Mouse (Mus musculus) C2C12 (cell line): ENCODE data around the gene Gdpd1. TPM values are rescaled to one million over a fixed set of nuclear protein-coding genes. Genes with fewer than 3 reads are reported as not detected.
A peak's percentile ranks its signal among the peaks of the same experiment; 100 is the strongest.

Experiments
- H3K27me3 ChIP-seq: one replicate; pipeline ENCODE4 v1.6.1; 2011; ENCODE audit not compliant: control insufficient read depth, insufficient read depth, insufficient read length
- H3K36me3 ChIP-seq: one replicate; pipeline ENCODE4 v1.6.1; 2011; ENCODE audit not compliant: control insufficient read depth, insufficient read depth
- H3K4me3 ChIP-seq: one replicate; pipeline ENCODE4 v1.5.1; 2011; ENCODE audit warnings: mild to moderate bottlenecking, control low read depth; ENCODE audit not compliant: poor library complexity, insufficient read depth, severe bottlenecking
- H3K79me2 ChIP-seq: one replicate; pipeline ENCODE4 v1.6.1; 2011; ENCODE audit not compliant: control insufficient read depth, insufficient read depth
- H3K79me3 ChIP-seq: one replicate; pipeline ENCODE4 v1.6.1; 2011; ENCODE audit warnings: low read depth, control low read depth
- H3ac ChIP-seq: one replicate; pipeline ENCODE3; 2011; ENCODE audit warnings: low read depth; ENCODE audit not compliant: control insufficient read depth, insufficient read length
- CEBPB ChIP-seq: IDR thresholded peaks from one replicate; pipeline ENCODE4 v1.6.1; 2011; ENCODE audit warnings: low read depth, mild to moderate bottlenecking, control low read depth, moderate library complexity
- CTCF ChIP-seq: IDR thresholded peaks from one replicate; pipeline ENCODE4 v1.5.1; 2011; ENCODE audit not compliant: control insufficient read depth, insufficient read depth, insufficient read length
- FOSL1 ChIP-seq: IDR thresholded peaks from one replicate; pipeline ENCODE4 v1.8.0; 2011; ENCODE audit warnings: mild to moderate bottlenecking, low read length; ENCODE audit not compliant: poor library complexity, insufficient read depth, severe bottlenecking
- MAX ChIP-seq: IDR thresholded peaks from one replicate; pipeline ENCODE4 v1.6.1; 2011; ENCODE audit warnings: mild to moderate bottlenecking, control low read depth
- MYOD1 ChIP-seq: IDR thresholded peaks from one replicate; pipeline ENCODE4 v1.6.1; 2011; ENCODE audit warnings: low read depth; ENCODE audit not compliant: control insufficient read depth, insufficient read length
- MYOG ChIP-seq: IDR thresholded peaks from one replicate; pipeline ENCODE4 v1.6.1; 2011; ENCODE audit not compliant: control insufficient read depth, insufficient read length; ENCODE audit errors: extremely low read depth
- USF1 ChIP-seq: IDR thresholded peaks from one replicate; pipeline ENCODE4 v1.6.1; 2011; ENCODE audit warnings: low read depth, mild to moderate bottlenecking, control low read depth, moderate library complexity
- microRNA-seq: library from miRNA; unstranded; fragments of <30 nt; microRNA quantifications from one replicate; pipeline ENCODE4, GENCODE M21; 2019; ENCODE audit warnings: borderline microRNAs expressed
- polyA plus RNA-seq: library from polyadenylated mRNA; unstranded; fragments of >200 nt; fragmentation: generic; extraction: Trizol; gene quantifications from one replicate; pipeline ENCODE4 v1.2.1, GENCODE M21; 2012; ENCODE audit warnings: missing spikeins

Gdpd1 gene
- polyA plus RNA-seq, 1 experiment, result 7.7 TPM

- peak overlapping the region; percentile 49 for H3K4me3 ChIP-seq
- TF ChIP-seq MAX (no peak), CTCF (no peak), MYOD1 (no peak), MYOG (no peak), FOSL1 (no peak), CEBPB (no peak), USF1 (no peak)
Measured at GRCm38 (mm10) chr11:86992461-86992988, 81.3 kb downstream of the Gdpd1 start.

DNA sequence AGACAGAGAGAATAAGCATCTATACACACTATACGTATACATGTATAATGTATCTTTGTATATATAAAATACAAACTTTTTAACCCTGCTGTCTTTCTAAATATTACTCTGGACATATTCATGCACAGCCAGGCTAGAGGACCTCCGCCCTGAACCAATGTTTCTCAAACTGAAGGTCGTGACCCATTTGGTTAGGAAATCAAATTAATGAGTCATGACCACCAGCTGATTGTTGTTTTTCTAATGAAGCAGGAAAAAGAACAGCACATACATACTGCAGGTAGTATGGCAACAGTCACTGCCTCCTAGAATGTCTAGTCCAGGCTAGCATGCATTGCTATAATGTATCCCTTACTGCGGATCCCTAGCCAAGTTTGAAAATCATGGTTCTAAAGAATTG is 82.6 kb downstream of the Gdpd1 start:
- Histone ChIP-seq H3K27me3 (no peaks in the 10 kb centered on the region), H3K36me3 (no peaks in the 10 kb centered on the region), H3K79me3 (no peaks in the 10 kb centered on the region), H3K4me3 (no peak overlapping the region), H3K79me2 (no peaks in the 10 kb centered on the region), H3ac (no peak overlapping the region)
- TF ChIP-seq CTCF, result no peak
- no peak for TF ChIP-seq FOSL1
- no peak for TF ChIP-seq USF1
- no peak for TF ChIP-seq MYOD1
- no peak for TF ChIP-seq CEBPB
- no peak for TF ChIP-seq MYOG
- no peak for TF ChIP-seq MAX

More at GRCm38 (mm10) chr11:86992461-86992988, 81.3 kb downstream of the Gdpd1 start:
- H3K79me2 ChIP-seq, result no peaks in the 10 kb centered on the region
- no peaks in the 10 kb centered on the region for H3K27me3 ChIP-seq
- H3K79me3 ChIP-seq, result no peaks in the 10 kb centered on the region
- no peak overlapping the region for H3ac ChIP-seq
- H3K36me3 ChIP-seq, result no peaks in the 10 kb centered on the region

- Histone ChIP-seq H3K27me3 (no peaks in the 10 kb centered on the region), H3K79me3 (no peaks in the 10 kb centered on the region), H3K36me3 (no peaks in the 10 kb centered on the region), H3K79me2 (no peaks in the 10 kb centered on the region), H3K4me3 (no peak overlapping the region), H3ac (no peak overlapping the region)
- TF ChIP-seq MAX (no peak), CTCF (no peak), FOSL1 (no peak)
Measured at GRCm38 (mm10) chr11:86990309-86990708, 83.6 kb downstream of the Gdpd1 start.

DNA sequence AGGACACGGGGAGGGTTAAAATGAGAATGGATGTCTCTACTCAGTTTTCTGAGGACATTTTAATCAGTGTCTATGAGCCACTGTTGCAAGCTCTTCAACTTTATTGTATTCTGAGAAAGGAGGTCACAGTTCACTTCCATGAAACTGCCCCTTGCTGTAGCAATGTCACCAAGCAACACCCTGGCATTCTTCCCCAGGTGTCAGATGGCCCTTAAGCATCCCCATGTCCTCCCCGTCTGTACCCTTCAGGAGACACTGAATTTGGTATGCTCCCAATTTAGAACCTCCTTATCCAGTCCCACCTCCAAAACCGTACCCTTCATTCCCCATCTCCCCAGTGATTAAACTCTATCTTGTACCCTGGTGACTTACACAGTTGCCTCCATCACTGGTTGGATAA is 88.9 kb downstream of the Gdpd1 start:
- H3ac ChIP-seq, result no peak overlapping the region
- H3K27me3 ChIP-seq, result no peaks in the 10 kb centered on the region
- H3K36me3 ChIP-seq, result no peaks in the 10 kb centered on the region
- no peaks in the 10 kb centered on the region for H3K79me2 ChIP-seq
- no peak overlapping the region for H3K4me3 ChIP-seq
- no peaks in the 10 kb centered on the region for H3K79me3 ChIP-seq
- no peak for TF ChIP-seq USF1
- TF ChIP-seq FOSL1, result no peak
- no peak for TF ChIP-seq MAX
- TF ChIP-seq MYOD1, result no peak
- TF ChIP-seq MYOG, result no peak
- TF ChIP-seq CEBPB, result no peak
- no peak for TF ChIP-seq CTCF

Small RNAs within 50 kb of the gene (microRNA-seq; reads per million reads assigned to microRNA genes)
- 366 reads per million, percentile 81 among the genes with 10 or more reads in this experiment for gene Mir301

Other genes with a start within 250 kb of the Gdpd1 start
- gene Ypel2, start 80.4 kb downstream of the Gdpd1 start, polyA plus RNA-seq, result 0.14 TPM
- gene Smg8, start 12.7 kb upstream of the Gdpd1 start, polyA plus RNA-seq, result 14.4 TPM
- gene Prr11, start 34.6 kb upstream of the Gdpd1 start, polyA plus RNA-seq, result 18.8 TPM
- gene Ska2, start 35.2 kb upstream of the Gdpd1 start, polyA plus RNA-seq, result 15.1 TPM
- gene Trim37, start 53.0 kb upstream of the Gdpd1 start, polyA plus RNA-seq, result 11.2 TPM